In genomic region chr17:23672761-23673160, GRCm38 (mm10) we compare ENCODE assay signal across 8 mouse cellular contexts. TPM values are rescaled to one million over a fixed set of nuclear protein-coding genes. Genes with fewer than 3 reads are reported as not detected.
DNase-seq lines count a peak whose midpoint lies in the region; ATAC-seq and TF ChIP-seq lines count a peak whose summit lies in the region.

No protein-coding gene starts in this region.

- H3K27ac ChIP-seq in limb, embryonic 15.5 days: no peak overlapping the region
- H3K27ac ChIP-seq in stomach, postnatal 0 days (replicated peaks): no peak overlapping the region

- no peak for TF ChIP-seq CTCF in stomach, postnatal 0 days (IDR thresholded peaks at IDR 0.05; ENCODE audit: low read depth)

- peak; percentile 80 for DNase-seq in cerebellum, adult 9-10 months
- DNase-seq in cerebellum, adult 8-10 months: no peak
- no peak for DNase-seq in stomach, postnatal 0 days (ENCODE audit: low spot score)
- no peak for DNase-seq in left cerebral cortex, adult 18-20 months (ENCODE audit: low spot score in 2 of 2)
- no peak for DNase-seq in cerebellum, adult 11 months

- WGBS in limb, embryonic 15.5 days: 53% methylated on average over 3 of the region's 3 CpGs
- WGBS in stomach, postnatal 0 days: 53% methylated on average over 3 of the region's 3 CpGs

- no peaks in the 10 kb centered on the region for H3K9me3 ChIP-seq in megakaryocyte, embryonic 14.5 days
- no peaks in the 10 kb centered on the region for H3K9me3 ChIP-seq in limb, embryonic 15.5 days
- H3K9me3 ChIP-seq in stomach, postnatal 0 days (ENCODE audit: control insufficient read depth, low read length): no peaks in the 10 kb centered on the region

- H3K27me3 ChIP-seq in megakaryocyte, embryonic 14.5 days (replicated peaks): peaks cover 5% of the 10 kb centered on the region
- no peaks in the 10 kb centered on the region for H3K27me3 ChIP-seq in limb, embryonic 15.5 days
- no peaks in the 10 kb centered on the region for H3K27me3 ChIP-seq in stomach, postnatal 0 days (ENCODE audit: control insufficient read depth, insufficient read depth, low read length)

- H3K4me1 ChIP-seq in megakaryocyte, embryonic 14.5 days: peaks cover 62% of the 10 kb centered on the region
- peaks cover 42% of the 10 kb centered on the region for H3K4me1 ChIP-seq in limb, embryonic 15.5 days
- H3K4me1 ChIP-seq in stomach, postnatal 0 days (replicated peaks; ENCODE audit: control insufficient read depth, insufficient read depth): peaks cover 11% of the 10 kb centered on the region

- H3K4me3 ChIP-seq in megakaryocyte, embryonic 14.5 days (replicated peaks): peak overlapping the region; percentile 99
- H3K4me3 ChIP-seq in limb, embryonic 15.5 days: peak overlapping the region; percentile 64
- peak overlapping the region; percentile 71; the same call in 1 of the 2 replicates for H3K4me3 ChIP-seq in stomach, postnatal 0 days (ENCODE audit: low read depth, low read length)

- peak overlapping the region; percentile 95 for H3K4me2 ChIP-seq in limb, embryonic 15.5 days
- peak overlapping the region; percentile 93 for H3K4me2 ChIP-seq in stomach, postnatal 0 days (replicated peaks; ENCODE audit: low read depth)

- no peak for TF ChIP-seq EP300 in stomach, postnatal 0 days (optimal IDR thresholded peaks at IDR 0.05)

- H3K36me3 ChIP-seq in megakaryocyte, embryonic 14.5 days (replicated peaks; ENCODE audit: low read length): peaks cover 30% of the 10 kb centered on the region
- peaks cover 29% of the 10 kb centered on the region for H3K36me3 ChIP-seq in limb, embryonic 15.5 days
- peaks cover 6% of the 10 kb centered on the region; the same call in 1 of the 2 replicates for H3K36me3 ChIP-seq in stomach, postnatal 0 days (ENCODE audit: control insufficient read depth, insufficient read depth, low read length)

- ATAC-seq in megakaryocyte, adult 5-6 weeks (ENCODE audit: poor library complexity, severe bottlenecking): no peak
- no peak for ATAC-seq in limb, embryonic 15.5 days (ENCODE audit: insufficient number of reproducible peaks, low FRiP score, low TSS enrichment, low read depth)
- no peak for ATAC-seq in stomach, postnatal 0 days (ENCODE audit: low FRiP score, low TSS enrichment)

- H3K9ac ChIP-seq in limb, embryonic 15.5 days: no peak overlapping the region
- no peak overlapping the region for H3K9ac ChIP-seq in stomach, postnatal 0 days (ENCODE audit: low read length)

RNA-seq across cellular contexts. Expression of gene Hcfc1r1, which starts 0.6 kb away (rescaled TPM):
- 263 and 516 TPM in 2 replicates for polyA plus RNA-seq in megakaryocyte, embryonic 14.5 days (2012; ENCODE audit: insufficient read depth, low replicate concordance)
- 67.4 and 97.1 TPM in 2 replicates for total RNA-seq in megakaryocyte, adult 5-6 weeks (2015)
- total RNA-seq in megakaryocyte, adult 5-6 weeks (2017): 38.1 and 52.4 TPM in 2 replicates
- 84.2 and 99.2 TPM in 2 replicates for polyA plus RNA-seq in limb, embryonic 15.5 days (2015; fragmentation: Nextera tagmentation; extraction: Ambion mirVana)
- 183 and 186 TPM in 2 replicates for polyA plus RNA-seq in stomach, postnatal 0 days (2015; fragmentation: Nextera tagmentation; extraction: Ambion mirVana)
- 100 to 1,000 TPM; 126 to 130 TPM for total RNA-seq in left cerebral cortex, adult 18-20 months (2021)

RNA-seq across cellular contexts. Expression of gene Thoc6, which starts 0.9 kb away (rescaled TPM):
- polyA plus RNA-seq in megakaryocyte, embryonic 14.5 days (2012; ENCODE audit: insufficient read depth, low replicate concordance): 67.3 and 89.9 TPM in 2 replicates
- 26.5 and 26.8 TPM in 2 replicates for total RNA-seq in megakaryocyte, adult 5-6 weeks (2015)
- 38.5 and 45.2 TPM in 2 replicates for total RNA-seq in megakaryocyte, adult 5-6 weeks (2017)
- 38.8 and 43.2 TPM in 2 replicates for polyA plus RNA-seq in limb, embryonic 15.5 days (2015; fragmentation: Nextera tagmentation; extraction: Ambion mirVana)
- 17.7 and 18.1 TPM in 2 replicates for polyA plus RNA-seq in stomach, postnatal 0 days (2015; fragmentation: Nextera tagmentation; extraction: Ambion mirVana)
- 1 to 10 TPM; 5.3 to 6.8 TPM for total RNA-seq in left cerebral cortex, adult 18-20 months (2021)

RNA-seq across cellular contexts. Expression of gene Tnfrsf12a, which starts 4.5 kb away (rescaled TPM):
- 3.1 TPM in 1 of 2 replicates, not detected in the other for polyA plus RNA-seq in megakaryocyte, embryonic 14.5 days (2012; ENCODE audit: insufficient read depth, low replicate concordance)
- 1.8 and 5.8 TPM in 2 replicates for total RNA-seq in megakaryocyte, adult 5-6 weeks (2015)
- total RNA-seq in megakaryocyte, adult 5-6 weeks (2017): 5.9 and 7.7 TPM in 2 replicates
- 28.0 and 43.9 TPM in 2 replicates for polyA plus RNA-seq in limb, embryonic 15.5 days (2015; fragmentation: Nextera tagmentation; extraction: Ambion mirVana)
- 33.5 and 33.7 TPM in 2 replicates for polyA plus RNA-seq in stomach, postnatal 0 days (2015; fragmentation: Nextera tagmentation; extraction: Ambion mirVana)
- total RNA-seq in left cerebral cortex, adult 18-20 months (2021): 10 to 100 TPM; 10.2 to 12.7 TPM

RNA-seq across cellular contexts. Expression of gene Cldn6, which starts 6.3 kb away (rescaled TPM):
- polyA plus RNA-seq in megakaryocyte, embryonic 14.5 days (2012; ENCODE audit: insufficient read depth, low replicate concordance): 0.48 TPM in 1 of 2 replicates, not detected in the other
- not detected in 2 replicates for total RNA-seq in megakaryocyte, adult 5-6 weeks (2015)
- not detected in 2 replicates for total RNA-seq in megakaryocyte, adult 5-6 weeks (2017)
- 7.0 and 10.1 TPM in 2 replicates for polyA plus RNA-seq in limb, embryonic 15.5 days (2015; fragmentation: Nextera tagmentation; extraction: Ambion mirVana)
- polyA plus RNA-seq in stomach, postnatal 0 days (2015; fragmentation: Nextera tagmentation; extraction: Ambion mirVana): 3.0 and 3.2 TPM in 2 replicates
- not detected for total RNA-seq in left cerebral cortex, adult 18-20 months (2021)

RNA-seq across cellular contexts. Expression of gene Cldn9, which starts 11.1 kb away (rescaled TPM):
- not detected in 2 replicates for polyA plus RNA-seq in megakaryocyte, embryonic 14.5 days (2012; ENCODE audit: insufficient read depth, low replicate concordance)
- total RNA-seq in megakaryocyte, adult 5-6 weeks (2015): not detected in 2 replicates
- total RNA-seq in megakaryocyte, adult 5-6 weeks (2017): not detected in 2 replicates
- polyA plus RNA-seq in limb, embryonic 15.5 days (2015; fragmentation: Nextera tagmentation; extraction: Ambion mirVana): 5.1 and 5.8 TPM in 2 replicates
- polyA plus RNA-seq in stomach, postnatal 0 days (2015; fragmentation: Nextera tagmentation; extraction: Ambion mirVana): 0.79 and 0.92 TPM in 2 replicates
- under 1 TPM; 0.23 to 0.26 TPM for total RNA-seq in left cerebral cortex, adult 18-20 months (2021)
